Mouse (Mus musculus) G1E (cell line): ENCODE measurements around the gene Sars. TPM values are rescaled to one million over a fixed set of nuclear protein-coding genes. Genes with fewer than 3 reads are reported as not detected.

ENCODE experiments used
- ATAC-seq: 2 replicates; pipeline ENCODE4 v1.8.0; 2016; ENCODE audit warnings: mild to moderate bottlenecking; ENCODE audit not compliant: insufficient number of reproducible peaks, poor library complexity, low FRiP score, severe bottlenecking; ENCODE audit errors: extremely low read depth
- DNase-seq: peaks from one replicate; pipeline ENCODE4 v3.0.0; 2012; ENCODE audit warnings: low spot score
- H3K27me3 ChIP-seq: 2 replicates; pipeline ENCODE4 v1.6.1; 2012; ENCODE audit warnings: mild to moderate bottlenecking, low read length, inconsistent platforms; ENCODE audit not compliant: insufficient read depth
- H3K36me3 ChIP-seq: replicated peaks from 2 replicates; pipeline ENCODE3; 2012; ENCODE audit warnings: mild to moderate bottlenecking, inconsistent platforms
- H3K4me1 ChIP-seq: 2 replicates; pipeline ENCODE4 v1.6.1; 2012; ENCODE audit warnings: low read depth, low read length, inconsistent platforms, mixed read lengths; ENCODE audit not compliant: insufficient read depth
- H3K4me3 ChIP-seq: 2 replicates; pipeline ENCODE4 v1.5.1; 2012; ENCODE audit warnings: low read depth, mild to moderate bottlenecking, inconsistent platforms, low read length, moderate library complexity, mixed read lengths
- H3K9me3 ChIP-seq: replicated peaks from 2 replicates; pipeline ENCODE4 v1.6.1; 2012; ENCODE audit warnings: inconsistent platforms
- CTCF ChIP-seq: IDR thresholded peaks from 2 replicates; pipeline ENCODE4 v1.5.1; 2012; ENCODE audit warnings: low read depth, low read length, inconsistent platforms, mixed read lengths
- GATA1 ChIP-seq: IDR thresholded peaks from 2 replicates; pipeline ENCODE4 v1.6.1; 2012; ENCODE audit warnings: borderline replicate concordance, low read length, inconsistent platforms, mixed read lengths
- GATA2 ChIP-seq: IDR thresholded peaks from 2 replicates; pipeline ENCODE4 v1.6.1; 2012; ENCODE audit warnings: low read depth, low read length, inconsistent platforms, borderline replicate concordance
- POLR2AphosphoS5 ChIP-seq: IDR thresholded peaks from 2 replicates; pipeline ENCODE4 v1.6.1; 2012; ENCODE audit warnings: low read depth, low read length, inconsistent platforms; ENCODE audit not compliant: insufficient replicate concordance
- TAL1 ChIP-seq: conservative IDR thresholded peaks from 2 replicates; pipeline ENCODE4 v1.6.1; 2012; ENCODE audit warnings: low read depth, low read length, inconsistent platforms, mixed read lengths
- polyA plus RNA-seq: library from polyadenylated mRNA; stranded (reverse); fragments of >175 nt; gene quantifications from 2 replicates; pipeline ENCODE4 v1.2.3, GENCODE M21; 2012
- total RNA-seq, 2 experiments: library from RNA; stranded (forward) in 1 of 2; stranded (reverse) in 1 of 2; fragments of 200-1000 nt in 1 of 2; fragments of >200 nt in 1 of 2; fragmentation: Nextera tagmentation in 1 of 2; gene quantifications; 2 replicates each; pipeline ENCODE4 v1.2.3; 2014 to 2017

Gene Sars
- total and polyA plus RNA-seq, 3 experiments = 143 to 480 (median 206) TPM

DNA sequence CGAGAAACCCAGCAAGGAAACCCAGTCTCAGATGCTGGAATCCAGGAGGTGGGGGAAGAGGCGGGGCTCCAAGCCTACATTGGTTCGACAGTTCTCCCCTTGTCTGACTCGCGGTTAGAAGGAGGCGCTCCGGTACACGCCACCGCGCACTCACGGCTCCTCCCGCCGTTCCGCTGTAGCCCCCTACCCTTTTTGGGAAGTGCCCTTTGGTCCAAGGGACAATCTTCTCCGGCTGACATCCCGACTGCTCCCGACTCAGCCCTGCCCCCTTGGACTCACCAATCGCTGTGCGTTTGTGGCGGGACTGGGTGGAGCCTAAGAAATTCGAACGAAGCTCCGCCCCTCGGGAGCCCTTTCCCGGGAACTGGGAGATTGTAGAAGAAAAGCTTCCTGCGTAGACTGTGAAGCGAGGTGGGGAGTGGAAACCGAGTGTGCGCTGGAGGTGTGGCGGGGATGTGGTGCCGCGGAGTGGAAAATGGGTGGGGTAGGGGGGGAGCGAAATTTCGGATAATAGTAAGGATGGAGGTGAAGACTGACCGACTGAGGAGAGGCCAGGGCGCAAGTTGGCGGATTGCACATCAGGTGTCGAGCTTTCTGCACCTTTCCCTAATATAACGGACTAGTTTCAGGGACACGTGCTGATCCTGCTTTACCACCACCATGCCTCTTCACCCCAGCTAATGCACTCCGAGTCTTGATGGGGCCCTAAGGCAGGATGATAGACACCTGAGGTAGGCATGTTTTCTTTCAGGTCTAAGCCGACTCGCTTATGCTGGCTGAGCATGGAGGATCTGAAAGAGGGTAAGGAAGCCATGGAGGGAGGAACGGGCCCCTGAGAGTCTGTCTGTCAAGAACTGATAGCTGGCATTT is 61.3 kb downstream of the Sars start, which contains the start of gene Psrc1:
TSS of gene Psrc1 (plus strand) at position 355 of the 870 bp plus-strand sequence.
- ATAC-seq (peak; percentile 82), DNase-seq (peak; percentile 91)
- no peaks in the 10 kb centered on the region for H3K9me3 ChIP-seq
- peaks cover 66% of the 10 kb centered on the region for H3K4me1 ChIP-seq
- TF ChIP-seq GATA2 (no peak), TAL1 (no peak), GATA1 (no peak), CTCF (no peak), POLR2AphosphoS5 (no peak)
- H3K27me3 ChIP-seq = no peaks in the 10 kb centered on the region; the same call in 1 of the 2 replicates
- H3K4me3 ChIP-seq = peak within 1 kb of the TSS; percentile 82
- H3K36me3 ChIP-seq = peaks cover 41% of the 10 kb centered on the region

DNA sequence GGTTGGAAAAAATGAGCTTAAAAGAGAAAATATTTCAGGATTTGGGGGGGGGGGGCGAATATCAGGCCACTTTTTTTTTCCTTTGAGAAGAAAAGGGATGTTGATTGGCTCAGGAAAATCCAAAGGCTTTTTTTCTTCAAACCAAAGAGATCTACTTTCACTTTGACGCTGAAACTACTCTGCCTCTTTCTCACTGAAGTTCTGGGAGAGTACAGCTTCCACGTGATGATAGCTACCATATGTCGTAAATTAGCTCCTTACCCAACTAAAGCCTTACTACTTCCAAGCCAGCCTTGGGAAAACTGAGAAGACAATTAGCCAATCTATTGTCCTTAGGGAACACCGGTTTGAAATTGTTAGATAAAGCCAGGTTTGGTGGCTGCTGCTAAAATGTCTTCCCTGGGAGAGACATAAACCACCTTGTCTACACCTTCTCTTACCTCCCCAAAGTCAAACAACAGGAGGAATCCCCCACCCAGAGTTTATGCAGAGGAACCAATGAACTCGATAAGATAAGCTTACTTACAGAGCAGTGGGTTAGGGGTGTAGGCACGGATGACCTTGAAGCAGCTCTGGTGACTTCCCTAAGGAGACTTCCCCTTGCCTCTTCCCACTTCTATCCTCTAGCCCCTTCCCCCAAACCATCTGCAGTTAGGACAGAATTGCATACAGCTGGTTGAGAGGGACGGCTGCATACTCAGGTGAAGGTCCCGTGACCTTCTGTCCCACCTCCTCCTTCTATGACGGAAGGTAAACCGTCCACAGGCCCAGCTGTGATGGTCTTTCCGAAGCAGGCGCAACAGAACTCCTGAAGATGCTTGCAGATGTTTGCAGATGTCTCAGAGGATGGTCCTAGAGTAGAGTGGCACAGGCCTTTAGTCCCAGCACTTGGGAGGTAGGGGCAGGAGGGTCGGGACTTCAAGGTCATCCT is 62.8 kb downstream of the Sars start:
- no peak for DNase-seq
- no peaks in the 10 kb centered on the region for H3K9me3 ChIP-seq
- H3K36me3 ChIP-seq = peaks cover 27% of the 10 kb centered on the region
- H3K27me3 ChIP-seq = peaks cover 6% of the 10 kb centered on the region
- TF ChIP-seq GATA2 (no peak), GATA1 (no peak), POLR2AphosphoS5 (no peak), CTCF (no peak), TAL1 (no peak)
- peak overlapping the region; percentile 31; the same call in 1 of the 2 replicates for H3K4me3 ChIP-seq
- H3K4me1 ChIP-seq = peaks cover 54% of the 10 kb centered on the region
- ATAC-seq = no peak

DNA sequence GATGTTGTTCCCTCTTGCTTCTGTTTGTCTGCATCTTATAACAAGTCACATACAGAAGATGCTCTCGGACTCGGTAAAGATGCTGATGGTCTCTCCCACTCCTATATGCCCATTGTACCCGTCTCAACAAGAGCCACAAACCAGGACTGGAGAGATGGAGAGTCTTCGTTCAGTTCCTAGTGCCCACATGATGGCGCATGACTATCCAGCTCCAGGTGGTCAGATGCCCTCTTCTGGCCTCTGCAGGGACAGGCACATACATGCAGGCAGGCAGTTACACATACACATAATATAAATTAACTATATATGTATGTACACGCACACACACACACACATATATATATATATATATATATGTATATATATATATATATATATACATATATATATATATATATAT is 64.3 kb downstream of the Sars start:
- H3K4me1 ChIP-seq = peaks cover 42% of the 10 kb centered on the region

DNA sequence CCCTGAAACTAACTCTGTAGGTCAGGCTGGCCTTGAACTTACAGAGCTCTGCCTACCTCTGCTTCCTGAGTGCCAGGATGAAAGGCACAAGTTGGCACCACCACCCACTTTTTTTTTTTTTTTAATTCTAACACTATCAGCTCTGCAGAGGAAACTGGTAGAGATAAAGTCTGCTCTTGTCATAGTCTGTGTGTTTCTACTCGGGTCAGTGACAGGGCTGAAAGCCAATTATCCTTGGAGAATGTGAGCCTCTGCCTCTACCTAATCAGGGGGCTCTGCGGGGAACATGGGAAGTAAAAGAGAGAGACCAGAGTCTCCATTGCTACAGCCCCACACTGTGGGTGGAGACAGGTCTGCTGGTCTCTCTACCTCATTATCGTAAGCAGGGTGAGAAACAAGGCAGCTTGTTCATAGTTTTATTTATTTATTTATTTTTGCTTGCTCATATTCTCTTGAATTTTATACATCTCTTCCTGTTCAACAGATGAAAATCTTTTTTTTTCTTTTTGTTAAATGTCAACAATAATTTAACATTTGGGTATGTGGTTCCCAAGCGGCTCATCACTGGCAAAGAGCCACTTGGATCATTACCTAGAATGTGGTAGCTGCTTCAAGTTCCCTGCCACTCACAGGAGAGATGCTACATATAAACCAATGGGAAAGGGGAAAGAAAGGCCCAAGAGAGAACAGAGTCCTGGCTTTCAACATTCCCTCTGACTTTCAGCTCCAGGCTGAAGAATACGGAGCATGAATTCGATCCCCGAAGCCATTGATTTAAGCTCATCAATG is 65.9 kb downstream of the Sars start:
- no peak for ATAC-seq
- Histone ChIP-seq H3K4me3 (no peak overlapping the region), H3K36me3 (no peaks in the 10 kb centered on the region), H3K27me3 (peaks cover 23% of the 10 kb centered on the region), H3K4me1 (peaks cover 26% of the 10 kb centered on the region), H3K9me3 (no peaks in the 10 kb centered on the region)
- no peak for DNase-seq
- TF ChIP-seq GATA1 (no peak), TAL1 (no peak), GATA2 (no peak)

More for the DNA sequence above, 64.3 kb downstream of the Sars start:
- Histone ChIP-seq H3K9me3 (no peaks in the 10 kb centered on the region), H3K36me3 (peaks cover 11% of the 10 kb centered on the region), H3K4me3 (no peak overlapping the region), H3K27me3 (peaks cover 11% of the 10 kb centered on the region)
- no peak for TF ChIP-seq CTCF
- no peak for TF ChIP-seq POLR2AphosphoS5
- no peak for TF ChIP-seq TAL1
- TF ChIP-seq GATA2 = no peak
- TF ChIP-seq GATA1 = no peak
- no peak for ATAC-seq
- no peak for DNase-seq

Other genes starting within 250 kb of the Sars start
- 2.9 and 3.9 TPM in 2 replicates for gene Cyb561d1, start 244.0 kb downstream of the Sars start, total RNA-seq (2014; fragmentation: Nextera tagmentation)
- 6.3 and 6.6 TPM in 2 replicates for gene Cyb561d1, start 244.0 kb downstream of the Sars start, total RNA-seq (2017)
- 2.9 and 3.4 TPM in 2 replicates for gene Cyb561d1, start 244.0 kb downstream of the Sars start, polyA plus RNA-seq
- gene Atxn7l2, start 234.3 kb downstream of the Sars start, total RNA-seq (2014; fragmentation: Nextera tagmentation) = 8.0 and 8.6 TPM in 2 replicates
- 2.1 and 2.7 TPM in 2 replicates for gene Atxn7l2, start 234.3 kb downstream of the Sars start, total RNA-seq (2017)
- gene Atxn7l2, start 234.3 kb downstream of the Sars start, polyA plus RNA-seq = 17.0 and 19.7 TPM in 2 replicates
- not detected in 2 replicates for gene Sypl2, start 218.6 kb downstream of the Sars start, total RNA-seq (2014; fragmentation: Nextera tagmentation)
- gene Sypl2, start 218.6 kb downstream of the Sars start, total RNA-seq (2017) = 0.06 and 0.11 TPM in 2 replicates
- gene Sypl2, start 218.6 kb downstream of the Sars start, polyA plus RNA-seq = not detected in 2 replicates
- 57.5 and 59.5 TPM in 2 replicates for gene Psma5, start 188.3 kb downstream of the Sars start, total RNA-seq (2014; fragmentation: Nextera tagmentation)
- gene Psma5, start 188.3 kb downstream of the Sars start, total RNA-seq (2017) = 297 and 331 TPM in 2 replicates
- 3.8 and 4.9 TPM in 2 replicates for gene Psma5, start 188.3 kb downstream of the Sars start, polyA plus RNA-seq
- gene Sort1, start 161.1 kb downstream of the Sars start, total RNA-seq (2014; fragmentation: Nextera tagmentation) = 4.1 and 5.2 TPM in 2 replicates
- 2.3 TPM in 2 replicates for gene Sort1, start 161.1 kb downstream of the Sars start, total RNA-seq (2017)
- 1.1 and 1.3 TPM in 2 replicates for gene Sort1, start 161.1 kb downstream of the Sars start, polyA plus RNA-seq
- not detected in 2 replicates for gene Mybphl, start 80.3 kb downstream of the Sars start, total RNA-seq (2014; fragmentation: Nextera tagmentation)
- not detected in 2 replicates for gene Mybphl, start 80.3 kb downstream of the Sars start, total RNA-seq (2017)
- gene Mybphl, start 80.3 kb downstream of the Sars start, polyA plus RNA-seq = not detected in 2 replicates
- gene Psrc1, start 61.4 kb downstream of the Sars start, total RNA-seq (2014; fragmentation: Nextera tagmentation) = 129 and 172 TPM in 2 replicates
- 33.7 and 36.9 TPM in 2 replicates for gene Psrc1, start 61.4 kb downstream of the Sars start, total RNA-seq (2017)
- 122 and 125 TPM in 2 replicates for gene Psrc1, start 61.4 kb downstream of the Sars start, polyA plus RNA-seq
- not detected in 2 replicates for gene Celsr2, start 29.7 kb downstream of the Sars start, total RNA-seq (2014; fragmentation: Nextera tagmentation)
- 0.23 and 0.38 TPM in 2 replicates for gene Celsr2, start 29.7 kb downstream of the Sars start, total RNA-seq (2017)
- gene Celsr2, start 29.7 kb downstream of the Sars start, polyA plus RNA-seq = 0.03 TPM in 1 of 2 replicates, not detected in the other
- gene 1700013F07Rik, start 88.9 kb upstream of the Sars start, total RNA-seq (2014; fragmentation: Nextera tagmentation) = not detected in 2 replicates
- gene 1700013F07Rik, start 88.9 kb upstream of the Sars start, total RNA-seq (2017) = not detected in 2 replicates
- not detected in 2 replicates for gene 1700013F07Rik, start 88.9 kb upstream of the Sars start, polyA plus RNA-seq
- not detected in 2 replicates for gene 5330417C22Rik, start 91.3 kb upstream of the Sars start, total RNA-seq (2014; fragmentation: Nextera tagmentation)
- gene 5330417C22Rik, start 91.3 kb upstream of the Sars start, total RNA-seq (2017) = under 0.01 and 0.06 TPM in 2 replicates
- gene 5330417C22Rik, start 91.3 kb upstream of the Sars start, polyA plus RNA-seq = not detected in 2 replicates
- gene Tmem167b, start 117.3 kb upstream of the Sars start, total RNA-seq (2014; fragmentation: Nextera tagmentation) = 17.8 and 19.9 TPM in 2 replicates
- 42.3 and 46.8 TPM in 2 replicates for gene Tmem167b, start 117.3 kb upstream of the Sars start, total RNA-seq (2017)
- gene Tmem167b, start 117.3 kb upstream of the Sars start, polyA plus RNA-seq = 2.2 and 2.5 TPM in 2 replicates
- gene Taf13, start 126.5 kb upstream of the Sars start, total RNA-seq (2014; fragmentation: Nextera tagmentation) = 14.3 and 14.4 TPM in 2 replicates
- gene Taf13, start 126.5 kb upstream of the Sars start, total RNA-seq (2017) = 21.6 and 22.2 TPM in 2 replicates
- gene Taf13, start 126.5 kb upstream of the Sars start, polyA plus RNA-seq = 0.39 and 1.1 TPM in 2 replicates
- 4.4 and 7.6 TPM in 2 replicates for gene Wdr47, start 146.1 kb upstream of the Sars start, total RNA-seq (2014; fragmentation: Nextera tagmentation)
- gene Wdr47, start 146.1 kb upstream of the Sars start, total RNA-seq (2017) = 10.3 and 11.2 TPM in 2 replicates
- 1.2 and 1.6 TPM in 2 replicates for gene Wdr47, start 146.1 kb upstream of the Sars start, polyA plus RNA-seq
- 41.6 and 42.9 TPM in 2 replicates for gene Clcc1, start 208.7 kb upstream of the Sars start, total RNA-seq (2014; fragmentation: Nextera tagmentation)
- gene Clcc1, start 208.7 kb upstream of the Sars start, total RNA-seq (2017) = 82.2 and 87.6 TPM in 2 replicates
- gene Clcc1, start 208.7 kb upstream of the Sars start, polyA plus RNA-seq = 10.5 and 14.0 TPM in 2 replicates